Mouse (Mus musculus): ENCODE data around the gene Rbmxl2. TPM values are rescaled to one million over a fixed set of nuclear protein-coding genes. Genes with fewer than 3 reads are reported as not detected.

Gene Rbmxl2
- polyA plus RNA-seq (2014; fragmentation: Illumina TruSeq; extraction: RNeasy Lipid Tissue Mini Kit (QIAGEN cat#74804); ENCODE audit: low read depth, low replicate concordance), result not detected

GRCm38 (mm10) chr7:107209204-107209860 is at the start of gene Rbmxl2:
Gene Rbmxl2, plus strand, starts transcription at chr7:107209445.

GRCm38 (mm10) chr7:107166690-107167089 is 42.6 kb upstream of the Rbmxl2 start, which contains the start of gene Nlrp14:
Gene Nlrp14, plus strand, starts transcription at chr7:107166990.

Other genes with a start within 250 kb of the Rbmxl2 start
- gene Olfr6, start 245.5 kb upstream of the Rbmxl2 start, polyA plus RNA-seq (2014; fragmentation: Illumina TruSeq; extraction: RNeasy Lipid Tissue Mini Kit (QIAGEN cat#74804); ENCODE audit: low read depth, low replicate concordance), result not detected
- not detected for gene Olfr711, start 234.0 kb upstream of the Rbmxl2 start, polyA plus RNA-seq (2014; fragmentation: Illumina TruSeq; extraction: RNeasy Lipid Tissue Mini Kit (QIAGEN cat#74804); ENCODE audit: low read depth, low replicate concordance)
- not detected for gene Olfr2, start 203.4 kb upstream of the Rbmxl2 start, polyA plus RNA-seq (2014; fragmentation: Illumina TruSeq; extraction: RNeasy Lipid Tissue Mini Kit (QIAGEN cat#74804); ENCODE audit: low read depth, low replicate concordance)
- not detected for gene Olfr713, start 178.3 kb upstream of the Rbmxl2 start, polyA plus RNA-seq (2014; fragmentation: Illumina TruSeq; extraction: RNeasy Lipid Tissue Mini Kit (QIAGEN cat#74804); ENCODE audit: low read depth, low replicate concordance)
- gene Olfr714, start 138.5 kb upstream of the Rbmxl2 start, polyA plus RNA-seq (2014; fragmentation: Illumina TruSeq; extraction: RNeasy Lipid Tissue Mini Kit (QIAGEN cat#74804); ENCODE audit: low read depth, low replicate concordance), result not detected
- gene Olfr17, start 116.2 kb upstream of the Rbmxl2 start, polyA plus RNA-seq (2014; fragmentation: Illumina TruSeq; extraction: RNeasy Lipid Tissue Mini Kit (QIAGEN cat#74804); ENCODE audit: low read depth, low replicate concordance), result not detected
- not detected for gene Olfr715b, start 99.1 kb upstream of the Rbmxl2 start, polyA plus RNA-seq (2014; fragmentation: Illumina TruSeq; extraction: RNeasy Lipid Tissue Mini Kit (QIAGEN cat#74804); ENCODE audit: low read depth, low replicate concordance)
- gene Olfr715, start 78.4 kb upstream of the Rbmxl2 start, polyA plus RNA-seq (2014; fragmentation: Illumina TruSeq; extraction: RNeasy Lipid Tissue Mini Kit (QIAGEN cat#74804); ENCODE audit: low read depth, low replicate concordance), result not detected
- not detected for gene Olfr716, start 71.1 kb upstream of the Rbmxl2 start, polyA plus RNA-seq (2014; fragmentation: Illumina TruSeq; extraction: RNeasy Lipid Tissue Mini Kit (QIAGEN cat#74804); ENCODE audit: low read depth, low replicate concordance)
- not detected for gene Nlrp14, start 42.5 kb upstream of the Rbmxl2 start, polyA plus RNA-seq (2014; fragmentation: Illumina TruSeq; extraction: RNeasy Lipid Tissue Mini Kit (QIAGEN cat#74804); ENCODE audit: low read depth, low replicate concordance)
- 1.1 TPM for gene Syt9, start 161.3 kb downstream of the Rbmxl2 start, polyA plus RNA-seq (2014; fragmentation: Illumina TruSeq; extraction: RNeasy Lipid Tissue Mini Kit (QIAGEN cat#74804); ENCODE audit: low read depth, low replicate concordance)

Measured in sigmoid colon, adult 10 weeks (tissue).